Mouse (Mus musculus) olfactory bulb, adult 2 months (tissue): ENCODE data around the gene Ppp1cc.
A peak's percentile ranks its signal among the peaks of the same experiment; 100 is the strongest.

Experiments used
- CTCF ChIP-seq: fragments of 200-500 bp; IDR thresholded peaks from 2 replicates; pipeline ENCODE4 v1.5.1; 2012; ENCODE audit warnings: low read depth, mild to moderate bottlenecking, low read length, moderate library complexity; ENCODE audit not compliant: insufficient read depth
- POLR2A ChIP-seq: fragments of 200-500 bp; IDR thresholded peaks from 2 replicates; pipeline ENCODE4 v1.6.1; 2012; ENCODE audit warnings: mild to moderate bottlenecking, low read depth, low read length, moderate library complexity; ENCODE audit not compliant: insufficient read depth

DNA sequence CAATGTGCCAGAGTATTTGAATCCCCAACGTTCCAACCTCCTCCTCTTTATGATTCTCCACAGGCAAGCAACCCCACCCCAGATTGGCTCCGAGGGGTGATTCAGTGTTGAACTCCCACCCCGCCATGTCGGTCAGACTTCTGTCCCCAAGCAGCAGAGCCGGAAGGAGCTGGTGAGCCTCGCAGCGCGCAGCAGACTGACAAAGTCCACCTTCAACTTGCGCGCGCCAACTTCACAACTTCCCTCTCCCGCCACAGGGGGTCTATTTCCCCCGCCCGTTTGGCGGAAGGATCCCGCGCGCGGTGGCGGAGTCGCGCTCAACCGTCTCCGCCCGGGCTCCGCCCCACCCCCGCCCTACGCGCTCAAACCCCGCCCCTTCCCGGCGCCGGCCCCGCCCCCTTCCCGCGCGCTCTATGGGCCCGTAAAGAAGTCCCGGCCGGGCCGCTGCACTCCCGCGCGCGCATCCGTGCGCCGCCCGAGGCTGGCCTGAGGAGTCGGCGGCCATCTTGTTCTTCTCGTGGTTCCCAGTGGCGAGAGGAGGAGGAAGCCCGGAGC is at the start of gene Ppp1cc:
- TF ChIP-seq CTCF, result no peak
- TF ChIP-seq POLR2A, result peak; percentile 69; the same call in 1 of the 2 replicates
